Mouse (Mus musculus): Measurements from ENCODE around the gene Rnf157.

The Rnf157 gene

GRCm38 (mm10) chr11:116326963-116327603 is 85.7 kb downstream of the Rnf157 start:
- ChIA-PET CTCF (interaction anchor here (0.6 to 2.2 kb wide), 12 partner anchors 8 to 298 kb away, joined by 3 to 14 read pairs (median 3); partner anchors contain the start of gene Foxj1 (in 1 of the 4)), POLR2A (interaction anchor here in 3 of 4 experiments (0.6 to 2.7 kb wide), 15 partner anchors 8 to 309 kb away, joined by 3 to 8 read pairs (median 3); partner anchors contain the start of gene Foxj1 (in 1 of the 3))

DNA sequence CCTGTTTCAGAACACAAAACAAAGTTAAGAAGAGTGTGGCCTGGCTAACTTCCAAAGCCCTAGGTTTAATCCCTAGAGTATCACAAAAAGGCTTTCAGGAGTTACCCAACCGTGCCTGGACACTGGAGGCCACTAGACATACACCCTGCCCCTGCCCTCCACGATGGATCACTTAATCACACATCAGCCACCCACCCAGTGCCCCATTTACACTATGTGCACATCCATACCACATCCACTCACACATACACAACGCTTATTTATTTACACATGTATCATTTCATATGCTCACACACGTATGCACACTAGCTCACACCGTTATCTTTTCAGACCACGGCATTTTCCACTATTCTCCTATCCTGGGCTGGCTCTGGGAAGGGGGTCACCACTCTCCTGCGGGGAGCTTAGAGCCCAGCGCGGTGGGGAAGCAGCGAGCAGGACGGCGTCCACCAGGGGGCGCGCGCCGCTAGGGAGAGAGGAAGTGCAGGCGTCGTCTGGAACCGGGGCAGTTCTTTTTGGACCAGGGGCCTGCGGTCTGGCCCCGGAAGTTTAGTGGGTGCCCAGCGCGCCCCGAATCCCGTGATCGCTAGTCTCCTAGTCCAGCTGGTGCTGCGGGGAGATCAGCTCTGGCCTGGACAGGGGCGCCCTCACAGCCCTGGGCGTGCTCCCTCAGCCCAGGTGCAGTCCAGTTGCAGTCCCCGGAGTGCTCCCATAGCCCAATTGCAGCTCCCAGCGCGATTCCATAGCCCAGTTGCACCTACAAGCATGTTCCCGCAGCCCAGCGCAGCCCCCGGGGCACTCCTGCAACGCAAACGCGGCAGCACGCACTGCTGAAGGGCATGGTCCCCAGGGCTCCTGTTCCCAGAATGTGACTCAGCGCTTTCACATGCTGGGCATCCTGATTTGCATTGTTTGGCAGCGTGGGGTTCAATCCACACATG is 93.8 kb downstream of the Rnf157 start:
- CTCF ChIA-PET: interaction anchor here (0.5 to 4.0 kb wide), 116 partner anchors 8 to 653 kb away, joined by 3 to 65 read pairs (median 4); partner anchors contain the start of genes Exoc7 (in 4 of the 4), Foxj1 (in 2 of the 4), Prpsap1 (in 2 of the 4) and Galr2 (in 1 of the 4)
- POLR2A ChIA-PET: interaction anchor here in 3 of 4 experiments (0.6 to 3.5 kb wide), 33 partner anchors 9 to 319 kb away, joined by 3 to 12 read pairs (median 3); partner anchors contain the start of genes Exoc7 (in 2 of the 3), Foxj1 (in 2 of the 3) and Srp68 (in 1 of the 3)

- ChIA-PET POLR2A (interaction anchor here in 3 of 4 experiments (0.6 to 1.9 kb wide), 5 partner anchors 16 to 552 kb away, joined by 3 to 4 read pairs (median 3); no protein-coding TSS in a partner anchor), CTCF (interaction anchor here in 2 of 4 experiments (0.6 to 1.2 kb wide), 3 partner anchors 138 to 263 kb away, joined by 3 to 5 read pairs (median 3); no protein-coding TSS in a partner anchor)
Measured at GRCm38 (mm10) chr11:116312359-116312758, 100.5 kb downstream of the Rnf157 start.

- CTCF ChIA-PET: interaction anchor here in 3 of 4 experiments (0.6 to 1.2 kb wide), 3 partner anchors 33 to 153 kb away, joined by 3 to 8 read pairs (median 5); no protein-coding TSS in a partner anchor
- POLR2A ChIA-PET: interaction anchor here (0.7 to 1.9 kb wide), 4 partner anchors 17 to 318 kb away, joined by 3 to 4 read pairs (median 3); no protein-coding TSS in a partner anchor
Measured at GRCm38 (mm10) chr11:116311169-116311568, 101.7 kb downstream of the Rnf157 start.

DNA sequence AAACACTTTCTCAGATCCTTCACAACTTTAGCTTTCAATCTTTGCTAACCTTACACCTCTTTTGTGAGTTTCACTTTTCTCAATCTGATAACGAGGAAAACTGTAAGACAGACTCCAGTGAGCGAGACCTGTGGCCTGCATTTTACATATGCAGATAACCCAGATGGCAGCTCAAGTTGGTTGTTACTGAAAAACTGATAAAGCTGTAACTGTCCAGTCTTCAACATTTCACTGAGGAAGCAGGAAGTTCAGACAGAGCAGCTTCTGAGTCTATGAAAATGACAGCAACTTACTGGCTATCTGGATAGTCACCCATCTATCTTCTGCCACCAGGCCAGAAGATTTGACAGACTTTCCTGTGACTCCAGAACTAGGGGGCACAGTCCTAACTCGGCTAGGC is 103.2 kb downstream of the Rnf157 start:
- ChIA-PET POLR2A (interaction anchor here in 2 of 4 experiments (1.0 to 1.2 kb wide), 2 partner anchors 71 to 137 kb away, joined by 3 read pairs; no protein-coding TSS in a partner anchor), CTCF (interaction anchor here in 2 of 4 experiments (0.6 to 1.3 kb wide), 3 partner anchors 9 to 95 kb away, joined by 3 to 5 read pairs (median 4); no protein-coding TSS in a partner anchor)

DNA sequence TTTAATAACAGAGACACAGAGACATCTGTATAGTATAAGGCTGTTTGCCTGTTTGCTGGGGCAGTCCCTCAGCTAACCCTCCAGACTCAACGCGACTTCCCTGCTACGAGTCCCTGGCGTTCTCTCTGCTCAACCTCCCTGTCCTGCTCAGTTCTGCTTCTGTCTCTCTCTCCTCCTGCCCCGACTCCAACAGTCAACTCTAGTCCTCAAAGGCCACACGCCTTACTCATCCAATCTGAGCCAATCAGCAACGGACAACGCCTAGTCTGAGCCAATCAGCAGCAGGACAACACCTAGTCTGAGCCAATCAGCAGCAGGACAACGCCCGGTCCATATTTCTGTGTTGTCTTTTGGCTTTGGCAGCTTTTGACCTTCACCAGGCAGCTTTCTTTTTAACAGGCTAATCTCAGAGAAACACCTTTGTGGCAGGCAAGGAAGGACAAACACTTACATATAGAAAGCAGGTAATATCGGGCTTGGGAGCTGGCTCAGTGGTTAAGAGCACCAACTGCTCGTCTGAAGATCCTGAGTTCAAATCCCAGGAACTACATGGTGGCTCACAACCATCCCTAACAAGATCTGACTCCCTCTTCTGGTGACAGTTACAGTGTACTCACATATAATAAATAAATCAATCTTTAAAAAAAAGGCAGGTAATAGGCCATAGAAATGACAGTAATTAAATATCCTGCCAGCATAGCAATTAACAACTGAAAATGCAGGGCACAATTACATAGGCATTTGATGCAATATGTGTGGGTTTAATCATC is 104.9 kb downstream of the Rnf157 start:
- POLR2A ChIA-PET: interaction anchor here in 3 of 4 experiments (0.6 to 3.5 kb wide), 24 partner anchors 8 to 540 kb away, joined by 3 to 15 read pairs (median 4); partner anchors contain the start of genes Mrpl38 (in 3 of the 3), Acox1 (in 1 of the 3), Ten1 (in 1 of the 3) and Ubald2 (in 1 of the 3)
- CTCF ChIA-PET: interaction anchor here (0.6 to 3.2 kb wide), 16 partner anchors 10 to 320 kb away, joined by 3 to 27 read pairs (median 5); partner anchors contain the start of genes Foxj1 (in 1 of the 4) and Galr2 (in 1 of the 4)

DNA sequence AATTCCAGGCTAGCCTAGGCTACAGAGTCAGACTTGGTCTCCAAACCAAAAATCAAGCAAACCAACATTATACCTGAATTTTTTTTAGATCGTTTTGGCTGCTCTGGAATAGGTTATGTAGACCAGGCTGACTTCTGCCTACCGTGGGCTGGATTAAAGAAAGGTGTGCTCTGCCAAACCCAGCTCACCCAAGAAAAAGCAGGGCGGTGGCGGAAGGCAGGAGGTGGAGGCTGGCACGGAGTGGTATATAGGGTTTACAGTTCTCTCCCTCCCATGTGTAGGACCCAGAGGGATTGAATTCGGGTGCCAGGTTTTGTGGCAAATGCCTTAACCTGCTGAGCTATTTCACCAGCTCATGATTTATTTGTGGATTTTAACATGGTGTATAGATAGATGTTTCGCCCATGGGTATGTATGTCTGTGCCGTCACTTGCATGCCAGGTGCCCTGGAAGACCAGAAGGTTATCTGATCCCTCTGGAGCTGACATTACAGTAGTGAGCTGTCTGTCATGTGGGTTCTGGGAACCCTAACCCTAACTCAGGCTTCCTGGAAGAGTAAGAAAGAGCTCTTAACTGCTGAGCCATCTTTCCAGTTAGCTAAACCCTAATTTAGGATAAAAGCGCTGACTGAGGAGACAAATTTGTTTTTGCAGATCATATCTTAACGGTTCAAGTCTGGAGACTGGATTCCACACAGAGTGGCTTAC is 105.7 kb downstream of the Rnf157 start, which contains the start of gene Exoc7:
Exoc7 (minus strand) TSS at position 215 of the 707 bp plus-strand sequence.
- ChIA-PET CTCF (interaction anchor here (0.6 to 3.2 kb wide), 25 partner anchors 11 to 322 kb away, joined by 3 to 27 read pairs (median 5); partner anchors contain the start of genes Foxj1 (in 1 of the 4), Galr2 (in 1 of the 4) and Mrpl38 (in 1 of the 4)), POLR2A (interaction anchor here (0.5 to 3.5 kb wide), 47 partner anchors 9 to 541 kb away, joined by 3 to 15 read pairs (median 4); partner anchors contain the start of genes Mrpl38 (in 3 of the 4), Acox1 (in 1 of the 4), Fbf1 (in 1 of the 4) and Foxj1 (in 1 of the 4))

- ChIA-PET POLR2A (interaction anchor here (0.5 to 3.5 kb wide), 45 partner anchors 8 to 318 kb away, joined by 3 to 15 read pairs (median 4); partner anchors contain the start of genes Mrpl38 (in 3 of the 4), Acox1 (in 1 of the 4), Fbf1 (in 1 of the 4) and Foxj1 (in 1 of the 4)), CTCF (interaction anchor here (0.5 to 3.2 kb wide), 26 partner anchors 11 to 733 kb away, joined by 3 to 27 read pairs (median 5); partner anchors contain the start of genes Foxj1 (in 1 of the 4), Galr2 (in 1 of the 4) and Mrpl38 (in 1 of the 4))
Measured at GRCm38 (mm10) chr11:116306126-116306982, 106.5 kb downstream of the Rnf157 start.

- ChIA-PET POLR2A (interaction anchor here in 2 of 4 experiments (0.9 to 3.5 kb wide), 4 partner anchors 21 to 69 kb away, joined by 3 to 8 read pairs (median 4); no protein-coding TSS in a partner anchor), CTCF (interaction anchor here in 3 of 4 experiments (0.6 to 2.7 kb wide), 9 partner anchors 19 to 446 kb away, joined by 3 to 9 read pairs (median 4); partner anchors contain the start of genes Foxj1 (in 1 of the 3) and Galr2 (in 1 of the 3))
Measured at GRCm38 (mm10) chr11:116305423-116305822, 107.4 kb downstream of the Rnf157 start.

DNA sequence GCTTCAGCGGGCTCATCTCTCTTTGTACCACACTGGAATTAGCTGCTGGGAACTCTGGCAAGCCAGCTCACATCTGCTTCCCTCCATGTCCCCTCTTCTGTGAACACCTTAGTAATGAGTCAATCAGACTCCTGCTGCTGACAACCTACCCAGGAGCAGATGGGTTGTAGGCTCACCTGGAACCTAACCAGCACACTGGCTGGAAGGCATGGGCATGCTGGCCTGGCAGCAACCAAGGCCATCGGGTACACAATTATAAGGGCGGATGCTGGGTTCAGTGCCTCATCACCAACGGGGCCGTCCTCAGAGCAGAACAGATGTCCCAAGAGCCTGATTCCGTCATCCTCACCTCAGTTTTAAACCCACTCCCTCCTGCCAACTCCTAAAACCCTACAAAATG is 114.2 kb downstream of the Rnf157 start:
- ChIA-PET CTCF (interaction anchor here in 3 of 4 experiments (0.6 to 1.5 kb wide), 8 partner anchors 17 to 234 kb away, joined by 3 to 4 read pairs (median 3); no protein-coding TSS in a partner anchor), POLR2A (interaction anchor here in 3 of 4 experiments (0.8 to 1.7 kb wide), 6 partner anchors 8 to 77 kb away, joined by 3 to 6 read pairs (median 4); partner anchors contain the start of gene Exoc7 (in 1 of the 3))

DNA sequence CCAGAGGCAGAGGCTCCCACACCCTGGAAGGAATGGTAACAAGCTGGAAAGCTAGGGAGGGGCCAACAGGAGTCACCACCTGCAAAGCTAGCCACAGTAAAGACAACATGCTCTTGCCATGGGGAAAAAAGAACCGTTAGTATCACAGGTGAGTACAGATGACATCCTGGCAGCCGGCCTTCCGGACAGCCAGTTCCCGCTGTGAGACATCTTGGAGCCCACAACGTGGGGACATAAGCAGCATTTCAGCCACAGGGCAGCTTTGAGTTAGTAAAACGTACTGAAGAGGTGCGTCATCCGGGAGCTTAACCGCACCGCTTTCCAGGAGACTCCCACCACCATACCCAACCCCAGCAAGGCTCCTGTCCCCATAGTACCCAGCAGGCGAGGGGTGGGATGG is 114.6 kb downstream of the Rnf157 start:
- POLR2A ChIA-PET: interaction anchor here in 3 of 4 experiments (0.5 to 1.7 kb wide), 8 partner anchors 8 to 170 kb away, joined by 3 to 6 read pairs (median 4); partner anchors contain the start of gene Exoc7 (in 1 of the 3)
- CTCF ChIA-PET: interaction anchor here (0.6 to 1.5 kb wide), 9 partner anchors 16 to 234 kb away, joined by 3 to 5 read pairs (median 3); no protein-coding TSS in a partner anchor

DNA sequence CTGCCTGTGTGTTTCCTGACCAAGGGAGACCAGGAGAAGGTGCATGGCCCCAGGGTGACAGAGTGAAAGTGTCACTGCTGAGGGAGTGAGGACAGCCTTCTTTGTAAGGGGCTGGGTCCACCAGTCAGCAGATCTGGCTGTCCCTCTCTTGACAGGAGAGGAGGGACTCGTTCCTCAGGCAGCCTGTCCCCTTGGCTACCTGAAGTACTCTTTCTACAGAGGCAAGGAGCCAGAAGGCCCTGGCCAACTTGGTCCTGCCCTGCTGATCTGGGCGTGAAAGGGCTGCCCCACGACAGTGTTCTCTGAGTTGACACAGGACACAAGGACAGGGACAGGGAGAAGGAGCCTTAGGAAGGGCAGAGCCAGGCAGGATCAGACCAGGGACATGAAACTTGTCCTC is 115.8 kb downstream of the Rnf157 start:
- ChIA-PET CTCF (interaction anchor here in 1 of 4 experiments (1.2 to 2.6 kb wide), 2 partner anchors 29 to 76 kb away, joined by 3 to 9 read pairs; no protein-coding TSS in a partner anchor), POLR2A (interaction anchor here in 3 of 4 experiments (0.5 to 1.7 kb wide), 5 partner anchors 13 to 132 kb away, joined by 3 to 5 read pairs (median 4); partner anchors contain the start of gene Foxj1 (in 1 of the 3))

DNA sequence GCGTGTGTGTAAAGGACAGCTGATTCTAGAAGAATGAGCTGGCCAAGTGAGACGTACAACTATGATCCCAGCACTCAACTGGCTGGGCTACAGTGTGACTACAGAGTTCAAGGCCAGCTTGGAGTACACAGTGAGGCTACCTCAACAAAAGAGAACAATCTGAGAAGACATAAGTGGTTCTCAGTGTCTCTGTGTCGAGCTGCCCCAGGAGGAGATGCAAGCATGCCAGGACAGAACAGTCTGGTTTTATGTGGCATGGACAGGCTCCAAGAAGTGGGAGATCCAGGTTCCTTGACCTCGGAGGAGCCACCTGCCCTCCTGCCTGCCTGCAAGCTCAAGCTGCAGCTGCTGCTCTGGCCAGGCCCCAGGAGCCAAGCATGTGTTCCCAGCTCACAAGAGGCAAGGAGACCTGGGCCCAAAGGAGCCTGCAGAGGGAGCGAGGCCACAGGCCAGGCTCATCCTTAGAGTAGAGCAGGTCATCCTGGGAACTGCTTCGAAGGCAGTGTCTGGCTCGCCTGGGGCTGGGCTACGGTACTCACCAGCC is 116.6 kb downstream of the Rnf157 start:
- CTCF ChIA-PET: interaction anchor here in 3 of 4 experiments (0.6 to 3.3 kb wide), 7 partner anchors 11 to 528 kb away, joined by 3 to 25 read pairs (median 4); partner anchors contain the start of gene Exoc7 (in 1 of the 3)
- POLR2A ChIA-PET: interaction anchor here in 3 of 4 experiments (0.5 to 1.2 kb wide), 3 partner anchors 13 to 74 kb away, joined by 3 to 4 read pairs (median 3); partner anchors contain the start of gene Foxj1 (in 1 of the 3)

- ChIA-PET CTCF (interaction anchor here (0.6 to 3.4 kb wide), 37 partner anchors 8 to 228 kb away, joined by 3 to 25 read pairs (median 4); partner anchors contain the start of genes Mrpl38 (in 2 of the 4), Exoc7 (in 1 of the 4), Fbf1 (in 1 of the 4) and Galr2 (in 1 of the 4)), POLR2A (interaction anchor here in 2 of 4 experiments (0.6 to 1.5 kb wide), 10 partner anchors 8 to 194 kb away, joined by 3 to 9 read pairs (median 4); partner anchors contain the start of gene Exoc7 (in 1 of the 2))
Measured at GRCm38 (mm10) chr11:116294319-116294718, 118.5 kb downstream of the Rnf157 start.

All from embryonic stem cell, embryonic (primary cell).